Mouse (Mus musculus): ENCODE results near the gene Tgfb1. TPM values are rescaled to one million over a fixed set of nuclear protein-coding genes. Genes with fewer than 3 reads are reported as not detected.

Tgfb1 gene
- polyA plus RNA-seq, 1 experiment from 2014 or later, result 0.78 TPM

GRCm38 (mm10) chr7:25680514-25681258, 6.1 kb upstream of the Tgfb1 start, which contains the start of gene B9d2:
B9d2 (plus strand) TSS chr7:25680780.
- H3K4me2 ChIP-seq, result peak within 1 kb of the TSS; percentile 60
- peak within 1 kb of the TSS; percentile 83 for H3K27ac ChIP-seq (ENCODE audit: low read depth, low read length)
- WGBS, result under 1% methylated on average over 46 of the region's 46 CpGs

DNA sequence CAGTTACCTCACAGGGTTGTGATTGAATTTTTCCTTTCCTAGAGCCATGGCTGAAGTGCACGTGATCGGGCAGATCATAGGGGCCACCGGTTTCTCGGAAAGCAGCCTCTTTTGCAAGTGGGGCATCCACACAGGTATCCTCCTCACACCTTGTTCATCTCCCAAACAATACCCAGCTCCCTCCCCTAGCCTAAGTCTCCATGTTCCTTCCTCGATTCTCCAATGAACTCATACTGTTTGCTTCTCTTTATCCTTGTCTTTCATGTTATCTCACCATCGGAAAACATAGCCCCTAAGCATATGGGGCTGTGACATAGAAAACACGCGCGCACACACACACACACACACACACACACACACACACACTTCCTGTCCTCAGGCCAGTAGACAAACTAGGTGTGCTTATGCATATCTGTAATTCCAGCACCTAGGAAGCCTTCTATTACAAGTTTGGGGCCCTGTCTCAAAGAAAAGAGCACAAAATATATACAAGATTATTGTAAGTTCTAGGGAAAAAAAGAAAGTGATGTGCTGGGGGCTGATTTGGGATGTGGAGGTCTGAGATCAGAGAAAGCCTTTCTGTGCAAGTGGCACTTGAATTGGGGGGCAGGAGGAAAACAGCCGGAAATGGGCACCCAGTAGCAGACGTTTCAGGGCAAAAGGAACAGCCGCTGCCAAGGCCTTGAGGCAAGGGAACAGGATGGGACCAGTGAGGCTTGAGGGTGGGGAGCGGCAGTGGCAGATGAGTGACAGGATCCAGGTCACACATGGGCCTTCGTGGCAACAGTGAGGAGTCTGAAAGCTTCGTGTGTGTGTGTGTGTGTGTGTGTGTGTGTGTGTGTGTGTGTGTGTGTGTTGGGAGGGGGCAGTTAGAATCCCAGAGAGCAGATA, 5.2 kb upstream of the Tgfb1 start:
- ATAC-seq (ENCODE audit: low FRiP score) (no peak), DNase-seq (ENCODE audit: low spot score, missing footprints) (peak; percentile 70)
- Histone ChIP-seq H3K4me1 (ENCODE audit: control insufficient read depth, insufficient read depth, low read length) (peaks cover 7% of the 10 kb centered on the region), H3K4me2 (peak overlapping the region; percentile 60), H3K9me3 (ENCODE audit: control insufficient read depth, low read length) (no peaks in the 10 kb centered on the region), H3K9ac (ENCODE audit: low read length) (no peak overlapping the region), H3K36me3 (ENCODE audit: control insufficient read depth, insufficient read depth, low read length) (no peaks in the 10 kb centered on the region), H3K4me3 (ENCODE audit: low read depth, low read length) (peak overlapping the region; percentile 49; the same call in 1 of the 2 replicates), H3K27me3 (ENCODE audit: control insufficient read depth, insufficient read depth, low read length) (peaks cover 9% of the 10 kb centered on the region), H3K27ac (ENCODE audit: low read depth, low read length) (no peak overlapping the region)
- 59% methylated on average over 15 of the region's 15 CpGs for WGBS

More at GRCm38 (mm10) chr7:25680514-25681258, 6.1 kb upstream of the Tgfb1 start, which contains the start of gene B9d2:
- ATAC-seq (ENCODE audit: low FRiP score) (peak; percentile 98), DNase-seq (ENCODE audit: low spot score, missing footprints) (peak; percentile 99)
- Histone ChIP-seq H3K27me3 (ENCODE audit: control insufficient read depth, insufficient read depth, low read length) (peaks cover under 1% of the 10 kb centered on the region; the same call in 1 of the 2 replicates), H3K9me3 (ENCODE audit: control insufficient read depth, low read length) (no peaks in the 10 kb centered on the region), H3K4me3 (ENCODE audit: low read depth, low read length) (peak within 1 kb of the TSS; percentile 49), H3K9ac (ENCODE audit: low read length) (peak within 1 kb of the TSS; percentile 65), H3K4me1 (ENCODE audit: control insufficient read depth, insufficient read depth, low read length) (0 out of 2 replicates have a peak, but pooled peaks cover 3% of the 10 kb centered on the region), H3K36me3 (ENCODE audit: control insufficient read depth, insufficient read depth, low read length) (no peaks in the 10 kb centered on the region)

DNA sequence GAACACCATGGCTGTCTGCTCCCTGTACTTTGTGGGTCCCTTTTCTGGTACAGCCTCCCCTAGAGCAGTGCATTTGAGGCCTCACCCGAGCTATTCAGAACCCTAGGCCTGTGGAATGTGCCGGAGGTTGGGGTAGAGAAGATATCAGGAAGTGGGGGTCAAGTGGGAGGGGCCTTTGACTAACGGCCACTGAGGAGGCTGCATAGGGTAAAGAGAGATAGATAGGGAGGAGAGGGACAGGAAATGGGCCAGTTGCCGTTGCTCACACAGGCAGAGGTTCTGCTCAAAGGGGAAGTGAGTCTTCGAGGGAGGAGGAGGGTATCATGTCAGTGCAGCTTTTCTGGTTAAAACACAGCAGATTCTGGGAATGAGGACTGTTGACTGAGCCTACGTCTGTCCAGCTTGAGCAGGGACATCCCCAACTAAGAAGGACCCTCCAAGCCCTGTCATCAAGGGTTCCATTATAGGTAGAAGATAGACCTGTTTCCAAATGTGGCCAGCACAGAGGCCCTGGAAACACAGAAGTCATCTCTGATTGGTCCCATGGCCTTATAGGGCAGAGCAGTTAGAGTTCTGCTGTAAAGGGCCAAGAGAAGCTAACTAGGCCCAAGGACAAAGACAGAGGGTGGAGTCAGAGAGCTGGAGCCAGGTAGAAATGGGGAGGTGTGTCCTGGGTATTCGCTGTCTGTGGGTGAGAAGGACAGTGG, 3.2 kb upstream of the Tgfb1 start:
- WGBS, result 70% methylated on average over 7 of the region's 7 CpGs
- Histone ChIP-seq H3K4me1 (ENCODE audit: control insufficient read depth, insufficient read depth, low read length) (peaks cover 13% of the 10 kb centered on the region), H3K27me3 (ENCODE audit: control insufficient read depth, insufficient read depth, low read length) (peaks cover 29% of the 10 kb centered on the region)

DNA sequence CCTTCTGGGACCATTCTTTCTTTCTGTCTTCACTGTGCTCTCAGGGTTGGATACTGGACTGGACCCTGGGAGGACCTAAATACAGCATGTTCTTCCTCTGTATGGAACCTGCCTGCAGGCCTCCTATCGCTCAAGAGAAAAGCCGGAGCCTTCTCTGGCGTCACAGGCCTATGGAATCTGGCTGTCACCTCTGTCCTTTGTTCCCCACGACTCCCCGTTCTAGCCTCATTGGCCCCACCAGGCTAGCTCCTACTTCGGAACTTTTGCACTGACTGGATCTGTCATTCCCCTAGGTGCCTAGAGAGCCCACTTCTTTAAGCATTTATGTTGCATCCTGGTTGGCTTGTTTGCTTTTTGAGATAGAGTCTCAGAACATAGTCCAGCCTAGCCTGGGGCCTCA, 2.1 kb upstream of the Tgfb1 start:
- Histone ChIP-seq H3K27me3 (ENCODE audit: control insufficient read depth, insufficient read depth, low read length) (peaks cover 40% of the 10 kb centered on the region), H3K4me2 (no peak overlapping the region), H3K4me3 (ENCODE audit: low read depth, low read length) (no peak overlapping the region), H3K4me1 (ENCODE audit: control insufficient read depth, insufficient read depth, low read length) (peaks cover 18% of the 10 kb centered on the region), H3K27ac (ENCODE audit: low read depth, low read length) (no peak overlapping the region), H3K9me3 (ENCODE audit: control insufficient read depth, low read length) (no peaks in the 10 kb centered on the region), H3K36me3 (ENCODE audit: control insufficient read depth, insufficient read depth, low read length) (no peaks in the 10 kb centered on the region), H3K9ac (ENCODE audit: low read length) (no peak overlapping the region)
- ATAC-seq (ENCODE audit: low FRiP score), result no peak
- no peak for DNase-seq (ENCODE audit: low spot score, missing footprints)
- 85% methylated on average over 6 of the region's 6 CpGs for WGBS

More for the DNA sequence above, 3.2 kb upstream of the Tgfb1 start:
- H3K9me3 ChIP-seq (ENCODE audit: control insufficient read depth, low read length), result no peaks in the 10 kb centered on the region
- no peaks in the 10 kb centered on the region for H3K36me3 ChIP-seq (ENCODE audit: control insufficient read depth, insufficient read depth, low read length)
- ATAC-seq (ENCODE audit: low FRiP score) (no peak), DNase-seq (ENCODE audit: low spot score, missing footprints) (no peak)
- H3K9ac ChIP-seq (ENCODE audit: low read length), result no peak overlapping the region
- H3K4me2 ChIP-seq, result no peak overlapping the region
- H3K4me3 ChIP-seq (ENCODE audit: low read depth, low read length), result no peak overlapping the region
- no peak overlapping the region for H3K27ac ChIP-seq (ENCODE audit: low read depth, low read length)

DNA sequence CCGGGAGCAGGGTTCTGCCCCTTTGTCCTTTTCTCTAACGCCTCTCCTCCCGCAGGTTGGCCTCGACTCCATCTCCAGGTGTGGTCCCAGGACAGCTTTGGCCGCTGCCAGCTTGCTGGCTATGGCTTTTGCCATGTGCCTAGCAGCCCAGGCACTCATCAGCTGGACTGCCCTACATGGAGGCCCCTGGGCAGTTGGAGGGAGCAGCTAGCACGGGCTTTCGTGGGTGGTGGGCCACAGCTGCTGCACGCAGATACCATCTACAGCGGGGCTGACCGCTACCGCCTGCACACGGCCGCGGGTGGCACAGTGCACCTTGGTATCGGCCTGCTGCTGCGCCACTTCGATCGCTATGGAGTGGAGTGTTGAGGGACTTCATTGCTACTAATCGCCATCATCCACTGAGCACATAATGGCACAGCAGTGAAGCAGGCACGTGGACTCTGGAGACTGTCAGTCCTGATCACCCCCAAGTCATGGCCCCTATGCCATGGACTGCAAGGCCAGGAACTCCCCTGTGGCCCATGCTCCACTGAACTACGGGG, 804 bp upstream of the Tgfb1 start:
- Histone ChIP-seq H3K27ac (ENCODE audit: low read depth, low read length) (no peak overlapping the region), H3K9ac (ENCODE audit: low read length) (no peak overlapping the region), H3K27me3 (ENCODE audit: control insufficient read depth, insufficient read depth, low read length) (peaks cover 50% of the 10 kb centered on the region), H3K4me2 (no peak overlapping the region), H3K36me3 (ENCODE audit: control insufficient read depth, insufficient read depth, low read length) (no peaks in the 10 kb centered on the region), H3K4me3 (ENCODE audit: low read depth, low read length) (no peak overlapping the region; the same call in 1 of the 2 replicates), H3K9me3 (ENCODE audit: control insufficient read depth, low read length) (no peaks in the 10 kb centered on the region), H3K4me1 (ENCODE audit: control insufficient read depth, insufficient read depth, low read length) (peaks cover 18% of the 10 kb centered on the region)
- no peak for DNase-seq (ENCODE audit: low spot score, missing footprints)
- ATAC-seq (ENCODE audit: low FRiP score), result 0 out of 2 replicates have a peak, but pooled peaks have one; percentile 15
- 70% methylated on average over 21 of the region's 21 CpGs for WGBS

- no peak overlapping the region for H3K27ac ChIP-seq (ENCODE audit: low read depth, low read length)
- peaks cover 15% of the 10 kb centered on the region for H3K4me1 ChIP-seq (ENCODE audit: control insufficient read depth, insufficient read depth, low read length)
- peak overlapping the region; percentile 47 for H3K4me3 ChIP-seq (ENCODE audit: low read depth, low read length)
- under 1% methylated on average over 47 of the region's 47 CpGs for WGBS
- no peaks in the 10 kb centered on the region for H3K9me3 ChIP-seq (ENCODE audit: control insufficient read depth, low read length)
- no peaks in the 10 kb centered on the region for H3K36me3 ChIP-seq (ENCODE audit: control insufficient read depth, insufficient read depth, low read length)
- ATAC-seq (ENCODE audit: low FRiP score) (0 out of 2 replicates have a peak, but pooled peaks have one; percentile 8), DNase-seq (ENCODE audit: low spot score, missing footprints) (peak; percentile 88)
- peaks cover 50% of the 10 kb centered on the region for H3K27me3 ChIP-seq (ENCODE audit: control insufficient read depth, insufficient read depth, low read length)
- peak overlapping the region; percentile 3 for H3K9ac ChIP-seq (ENCODE audit: low read length)
- peak overlapping the region; percentile 72 for H3K4me2 ChIP-seq
Observed at GRCm38 (mm10) chr7:25687811-25688401, 1.1 kb downstream of the Tgfb1 start.

- Histone ChIP-seq H3K4me3 (ENCODE audit: low read depth, low read length) (peak overlapping the region; percentile 47), H3K9ac (ENCODE audit: low read length) (peak overlapping the region; percentile 30; the same call in 1 of the 2 replicates), H3K4me1 (ENCODE audit: control insufficient read depth, insufficient read depth, low read length) (peaks cover 15% of the 10 kb centered on the region), H3K4me2 (peak overlapping the region; percentile 72), H3K27ac (ENCODE audit: low read depth, low read length) (no peak overlapping the region), H3K27me3 (ENCODE audit: control insufficient read depth, insufficient read depth, low read length) (peaks cover 50% of the 10 kb centered on the region), H3K36me3 (ENCODE audit: control insufficient read depth, insufficient read depth, low read length) (no peaks in the 10 kb centered on the region), H3K9me3 (ENCODE audit: control insufficient read depth, low read length) (no peaks in the 10 kb centered on the region)
- ATAC-seq (ENCODE audit: low FRiP score), result peak; percentile 48
- peak; percentile 89 for DNase-seq (ENCODE audit: low spot score, missing footprints)
- 2% methylated on average over 49 of the region's 52 CpGs for WGBS
Observed at GRCm38 (mm10) chr7:25688810-25689586, 2.2 kb downstream of the Tgfb1 start.

All from midbrain, embryonic 11.5 days (tissue).